In genomic region chr1:151450851-151451250, GRCm38 (mm10) we compare ENCODE assay signal across 21 mouse cellular contexts. TPM values are rescaled to one million over a fixed set of nuclear protein-coding genes. Genes with fewer than 3 reads are reported as not detected.
DNase-seq lines count a peak whose midpoint lies in the region; ATAC-seq and TF ChIP-seq lines count a peak whose summit lies in the region.
"Had no signal": no experiment of that assay in that cellular context is flagged by ENCODE, and none has a peak within 500 bp of the region (broad histone marks: within the 10 kb centered on the region; RNA-seq: fewer than 3 reads in every experiment).

No protein-coding gene starts in this region.

- peak; percentile 55; the same call in 1 of the 2 replicates for ATAC-seq in megakaryocyte-erythroid progenitor cell, adult 5-6 weeks (replicated peaks; ENCODE audit: low FRiP score, low TSS enrichment, poor library complexity, severe bottlenecking)
- no peak for ATAC-seq in kidney, embryonic 15.5 days (replicated peaks; ENCODE audit: low FRiP score)
- ATAC-seq: CD4-positive, CD25-positive, alpha-beta regulatory T cell, adult 4 months; forebrain, embryonic 15.5 days; midbrain, embryonic 16.5 days had no signal

- H3K9ac ChIP-seq in kidney, embryonic 15.5 days, result no peak overlapping the region
- H3K9ac ChIP-seq: forebrain, embryonic 15.5 days; lung, embryonic 15.5 days had no signal

- DNase-seq in layer of hippocampus, adult 2 months (ENCODE audit: low spot score in 2 of 2), result no peak
- no peak for DNase-seq in layer of hippocampus, adult 9-11 months
- DNase-seq in A20 (ENCODE audit: low read depth, low spot score) (peak; percentile 28), ES-CJ7 (ENCODE audit: low read depth, low spot score) (peak; percentile 65)
- no peak for DNase-seq in testis, postnatal 14 days (ENCODE audit: low spot score)
- DNase-seq: adrenal gland, postnatal 36 days; cerebellum, adult 8-10 months; gastrocnemius, adult 2 months; heart, postnatal 36 days; kidney, adult 8-10 months; kidney, postnatal 25 days; retina, postnatal 1 day had no signal

- peak; percentile 43 for TF ChIP-seq CTCF in layer of hippocampus, adult 2 months (conservative IDR thresholded peaks at IDR 0.05)

- WGBS in kidney, embryonic 15.5 days, result 88% methylated on average over 2 of the region's 2 CpGs

- H3K27ac ChIP-seq in layer of hippocampus, adult 2 months, result no peak overlapping the region
- H3K27ac ChIP-seq in kidney, embryonic 15.5 days, result no peak overlapping the region
- H3K27ac ChIP-seq: forebrain, embryonic 15.5 days; gastrocnemius, adult 2 months; left cerebral cortex, adult 2 months; limb, embryonic 10.5 days; lung, embryonic 15.5 days had no signal

- no peaks in the 10 kb centered on the region for H3K27me3 ChIP-seq in kidney, embryonic 15.5 days
- H3K27me3 ChIP-seq: forebrain, embryonic 15.5 days; lung, embryonic 15.5 days had no signal

- peaks cover 89% of the 10 kb centered on the region for H3K36me3 ChIP-seq in kidney, embryonic 15.5 days

- no peak overlapping the region for H3K4me2 ChIP-seq in kidney, embryonic 15.5 days
- H3K4me2 ChIP-seq: forebrain, embryonic 15.5 days; lung, embryonic 15.5 days had no signal

- no peaks in the 10 kb centered on the region for H3K9me3 ChIP-seq in kidney, embryonic 15.5 days (replicated peaks)
- H3K9me3 ChIP-seq: forebrain, embryonic 15.5 days; limb, embryonic 10.5 days; lung, embryonic 15.5 days had no signal

- H3K4me3 ChIP-seq in layer of hippocampus, adult 2 months, result no peak overlapping the region
- no peak overlapping the region for H3K4me3 ChIP-seq in kidney, embryonic 15.5 days (replicated peaks)
- H3K4me3 ChIP-seq: erythroblast, embryonic 14.5 days; forebrain, embryonic 15.5 days; gastrocnemius, adult 2 months; left cerebral cortex, adult 2 months; limb, embryonic 10.5 days; lung, embryonic 15.5 days had no signal

- no peaks in the 10 kb centered on the region for H3K4me1 ChIP-seq in kidney, embryonic 15.5 days
- H3K4me1 ChIP-seq: forebrain, embryonic 15.5 days; limb, embryonic 10.5 days; lung, embryonic 15.5 days had no signal

RNA-seq across cellular contexts. Expression of gene Trmt1l, which starts 22.5 kb away (rescaled TPM):
- total RNA-seq in layer of hippocampus, adult 2 months (2021), result 10 to 100 TPM; 31.7 to 35.5 TPM
- 42.4 and 44.1 TPM in 2 replicates for total RNA-seq in megakaryocyte-erythroid progenitor cell, adult 5-6 weeks (2014; fragmentation: Nextera tagmentation)
- total RNA-seq in megakaryocyte-erythroid progenitor cell, adult 5-6 weeks (2017), result 29.1 and 33.0 TPM in 2 replicates
- polyA plus RNA-seq in kidney, embryonic 15.5 days (2015; fragmentation: Nextera tagmentation; extraction: Ambion mirVana), result 46.4 and 50.4 TPM in 2 replicates

RNA-seq across cellular contexts. Expression of gene Swt1, which starts 22.6 kb away (rescaled TPM):
- total RNA-seq in layer of hippocampus, adult 2 months (2021), result 10 to 100 TPM; 11.6 to 21.2 TPM
- 22.3 and 41.0 TPM in 2 replicates for total RNA-seq in megakaryocyte-erythroid progenitor cell, adult 5-6 weeks (2014; fragmentation: Nextera tagmentation)
- total RNA-seq in megakaryocyte-erythroid progenitor cell, adult 5-6 weeks (2017), result 23.5 and 35.5 TPM in 2 replicates
- polyA plus RNA-seq in kidney, embryonic 15.5 days (2015; fragmentation: Nextera tagmentation; extraction: Ambion mirVana), result 27.4 and 30.5 TPM in 2 replicates

RNA-seq across cellular contexts. Expression of gene Rnf2, which starts 49.9 kb away (rescaled TPM):
- 10 to 100 TPM; 37.2 to 50.4 TPM for total RNA-seq in layer of hippocampus, adult 2 months (2021)
- 32.6 and 33.0 TPM in 2 replicates for total RNA-seq in megakaryocyte-erythroid progenitor cell, adult 5-6 weeks (2014; fragmentation: Nextera tagmentation)
- total RNA-seq in megakaryocyte-erythroid progenitor cell, adult 5-6 weeks (2017), result 72.6 and 115 TPM in 2 replicates
- polyA plus RNA-seq in kidney, embryonic 15.5 days (2015; fragmentation: Nextera tagmentation; extraction: Ambion mirVana), result 91.4 and 94.8 TPM in 2 replicates

Comparison
In these comparisons a context has a peak if more than half of its experiments do, and no peak if none do; other contexts are left out.
1. DNase-seq: peak in A20 (single experiment) and ES-CJ7 (single experiment); none in layer of hippocampus, adult 2 months (0 of 2), layer of hippocampus, adult 9-11 months (single experiment) and testis, postnatal 14 days (single experiment).